Mouse (Mus musculus): ENCODE measurements around the gene Nav1. TPM values are rescaled to one million over a fixed set of nuclear protein-coding genes. Genes with fewer than 3 reads are reported as not detected.

The Nav1 gene
- 3.9 TPM in 2 replicates for polyA plus RNA-seq (2015; fragmentation: Nextera tagmentation; extraction: Ambion mirVana)

DNA sequence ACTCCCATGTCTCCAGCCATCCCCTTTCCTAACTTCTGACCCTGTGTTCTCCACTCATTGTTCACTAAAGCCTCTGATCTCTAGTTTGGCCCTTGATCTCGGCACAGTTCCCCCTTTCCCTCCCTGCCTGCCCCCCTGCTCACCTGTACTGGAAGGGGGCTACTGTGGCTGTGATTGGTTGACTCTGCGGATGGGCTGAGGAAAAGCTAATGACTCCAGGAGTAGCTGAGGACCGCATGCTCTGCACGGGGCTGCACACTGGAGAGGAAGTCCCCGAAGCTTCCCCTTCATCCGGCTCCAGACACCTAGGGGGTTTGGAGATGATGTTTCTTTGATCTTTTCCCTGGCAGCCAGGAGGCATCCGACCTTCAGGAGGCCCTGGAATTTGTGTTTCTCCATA is at the start of gene Nav1:
Gene Nav1 (minus strand): TSS at position 277 of the 400 bp plus-strand sequence.

DNA sequence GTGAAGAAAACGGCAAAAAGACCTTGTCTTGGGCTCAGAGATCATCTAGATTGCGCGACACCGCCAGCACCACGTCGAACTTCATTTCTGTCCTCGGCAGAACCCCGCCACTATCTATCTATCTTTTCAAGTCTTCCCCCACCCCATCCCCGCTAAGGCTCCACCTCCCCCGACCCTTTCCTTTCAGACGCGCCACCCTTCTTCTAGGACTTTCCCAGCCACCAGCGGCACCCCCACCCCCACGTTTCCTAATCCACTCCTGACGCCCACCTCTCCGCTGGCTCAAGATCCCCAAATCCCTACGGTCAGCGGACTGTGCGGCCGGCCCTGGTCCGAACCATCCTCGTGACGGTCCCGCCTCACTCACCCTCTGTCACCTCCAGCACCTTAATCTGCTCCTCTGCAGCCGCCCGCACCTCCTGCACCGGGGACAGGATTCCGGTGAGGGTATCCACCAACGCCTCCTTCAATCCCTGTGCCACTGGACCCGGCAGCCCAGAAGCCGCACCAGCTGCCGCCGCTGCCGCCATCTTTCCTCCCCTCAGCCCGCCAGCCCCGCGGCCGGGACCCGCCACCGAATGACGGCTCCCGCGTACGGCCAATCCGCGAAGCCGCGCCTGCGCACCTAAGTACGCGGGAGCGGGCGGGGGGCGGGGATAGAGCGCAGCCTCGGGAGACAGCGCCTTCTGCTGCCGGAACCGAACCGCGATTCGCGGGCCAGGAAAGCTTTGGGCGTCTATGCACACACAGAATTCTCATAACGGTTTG is 177.0 kb downstream of the Nav1 start, which contains the start of gene Ipo9:
Gene Ipo9 (minus strand): TSS at position 599 of the 768 bp plus-strand sequence.

Small RNA genes lying within 50 kb of the gene (microRNA-seq; reads per million reads assigned to microRNA genes)
- 0.10 to 0.42 reads per million in 2 experiments for gene Mir1231

Other genes with a start within 250 kb of the Nav1 start
- gene Shisa4, start 232.1 kb downstream of the Nav1 start, polyA plus RNA-seq (2015; fragmentation: Nextera tagmentation; extraction: Ambion mirVana), result 117 and 123 TPM in 2 replicates
- gene Ipo9, start 176.8 kb downstream of the Nav1 start, polyA plus RNA-seq (2015; fragmentation: Nextera tagmentation; extraction: Ambion mirVana), result 29.1 and 34.0 TPM in 2 replicates
- gene Csrp1, start 112.8 kb upstream of the Nav1 start, polyA plus RNA-seq (2015; fragmentation: Nextera tagmentation; extraction: Ambion mirVana), result 61.0 and 68.4 TPM in 2 replicates
- gene Phlda3, start 158.8 kb upstream of the Nav1 start, polyA plus RNA-seq (2015; fragmentation: Nextera tagmentation; extraction: Ambion mirVana), result 87.8 and 91.4 TPM in 2 replicates
- 872 and 929 TPM in 2 replicates for gene Tnni1, start 172.1 kb upstream of the Nav1 start, polyA plus RNA-seq (2015; fragmentation: Nextera tagmentation; extraction: Ambion mirVana)
- 0.31 and 3.2 TPM in 2 replicates for gene Lad1, start 211.3 kb upstream of the Nav1 start, polyA plus RNA-seq (2015; fragmentation: Nextera tagmentation; extraction: Ambion mirVana)
- gene Tnnt2, start 229.1 kb upstream of the Nav1 start, polyA plus RNA-seq (2015; fragmentation: Nextera tagmentation; extraction: Ambion mirVana), result 356 and 391 TPM in 2 replicates

Data from skeletal muscle tissue, postnatal 0 days (tissue).